Mouse (Mus musculus) liver, adult 2 months (tissue): Measurements from ENCODE around the gene Chmp6.

ENCODE experiments used
- CTCF ChIP-seq: fragments of 200-500 bp; IDR thresholded peaks from 2 replicates; pipeline ENCODE4 v1.5.1; 2011; ENCODE audit warnings: low read depth, low read length, control low read depth
- POLR2A ChIP-seq: fragments of 200-500 bp; IDR thresholded peaks from 2 replicates; pipeline ENCODE4 v1.6.1; 2011; ENCODE audit warnings: low read length, control low read depth; ENCODE audit not compliant: insufficient read depth; ENCODE audit errors: extremely low read depth

DNA sequence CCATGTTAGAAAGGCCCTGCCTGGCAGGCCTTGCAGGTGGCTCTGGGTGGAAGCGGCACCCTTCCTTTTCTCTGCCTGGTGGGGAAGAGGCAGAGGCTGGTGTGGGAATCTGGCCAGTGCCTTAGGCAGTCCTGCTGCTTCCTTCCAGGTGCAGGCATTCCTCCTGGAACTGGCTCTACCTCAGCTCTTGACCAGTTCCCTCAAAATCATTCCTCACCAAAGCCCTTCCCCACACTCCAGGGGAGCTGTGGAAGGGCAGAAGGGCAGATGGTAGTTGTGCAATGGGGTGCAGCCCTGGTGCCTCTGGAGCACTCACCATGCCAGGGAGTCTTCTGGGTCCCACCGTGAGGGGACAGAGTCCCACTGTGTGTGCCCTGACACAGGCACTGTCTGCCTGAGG, 23.2 kb downstream of the Chmp6 start:
- TF ChIP-seq CTCF (no peak; the same call in 1 of the 2 replicates), POLR2A (no peak)
